Mouse (Mus musculus): ENCODE data around the gene Irf2. TPM values are rescaled to one million over a fixed set of nuclear protein-coding genes. Genes with fewer than 3 reads are reported as not detected.
A peak's percentile ranks its signal among the peaks of the same experiment; 100 is the strongest.

Gene Irf2
- total RNA-seq, 2 experiments from 2014 or later, result 56.2 to 62.9 TPM

- DNase-seq (ENCODE audit: low spot score in 2 of 2), result no peak
Measured at GRCm38 (mm10) chr8:46840791-46841190, 101.3 kb downstream of the Irf2 start.

DNA sequence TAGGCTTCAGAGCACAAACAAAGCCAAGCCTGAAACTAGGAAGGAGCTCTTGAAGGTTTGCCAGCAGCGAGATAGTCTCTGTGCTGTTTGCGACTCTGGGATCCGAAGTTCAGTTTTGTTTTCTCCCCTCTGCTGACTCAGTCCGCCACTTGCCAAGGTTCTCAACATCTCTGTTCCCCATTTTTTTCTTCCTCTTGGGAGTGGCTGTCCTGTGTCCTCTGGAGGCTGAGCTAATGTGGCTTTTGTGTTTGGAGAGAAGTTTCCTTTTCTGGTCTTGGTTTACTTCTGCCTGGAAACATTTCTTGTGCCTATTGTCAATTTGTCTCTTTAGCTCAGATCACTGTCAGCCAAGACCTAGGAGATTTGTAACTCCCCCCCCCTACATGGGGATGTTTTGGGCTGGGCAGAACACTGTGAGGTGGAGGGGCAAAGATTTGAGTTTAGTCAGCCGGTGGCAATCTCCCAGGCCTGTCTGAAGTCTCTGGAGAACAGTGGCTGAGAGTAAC lies 103.2 kb downstream of the Irf2 start:
- DNase-seq (ENCODE audit: low spot score in 2 of 2), result no peak

DNA sequence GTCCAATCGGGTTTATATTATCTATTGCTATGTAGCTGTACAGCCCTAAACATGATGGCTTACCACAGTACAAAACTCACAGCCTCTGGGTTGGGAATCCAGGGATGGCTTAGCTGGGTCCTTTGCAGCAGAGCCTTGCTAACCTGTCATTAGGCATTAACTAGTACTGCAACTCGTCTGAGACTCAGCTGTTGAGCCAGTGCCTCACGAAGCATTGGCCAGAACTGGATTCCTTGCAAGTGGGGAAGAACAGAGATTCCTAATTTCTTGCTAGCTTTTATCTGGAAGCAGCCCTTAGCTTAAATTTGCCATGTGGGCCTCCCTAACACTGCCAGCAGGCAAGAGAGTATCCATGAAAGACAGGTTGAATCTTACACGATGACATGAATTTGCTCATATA lies 104.3 kb downstream of the Irf2 start:
- no peak for DNase-seq (ENCODE audit: low spot score in 2 of 2)

DNA sequence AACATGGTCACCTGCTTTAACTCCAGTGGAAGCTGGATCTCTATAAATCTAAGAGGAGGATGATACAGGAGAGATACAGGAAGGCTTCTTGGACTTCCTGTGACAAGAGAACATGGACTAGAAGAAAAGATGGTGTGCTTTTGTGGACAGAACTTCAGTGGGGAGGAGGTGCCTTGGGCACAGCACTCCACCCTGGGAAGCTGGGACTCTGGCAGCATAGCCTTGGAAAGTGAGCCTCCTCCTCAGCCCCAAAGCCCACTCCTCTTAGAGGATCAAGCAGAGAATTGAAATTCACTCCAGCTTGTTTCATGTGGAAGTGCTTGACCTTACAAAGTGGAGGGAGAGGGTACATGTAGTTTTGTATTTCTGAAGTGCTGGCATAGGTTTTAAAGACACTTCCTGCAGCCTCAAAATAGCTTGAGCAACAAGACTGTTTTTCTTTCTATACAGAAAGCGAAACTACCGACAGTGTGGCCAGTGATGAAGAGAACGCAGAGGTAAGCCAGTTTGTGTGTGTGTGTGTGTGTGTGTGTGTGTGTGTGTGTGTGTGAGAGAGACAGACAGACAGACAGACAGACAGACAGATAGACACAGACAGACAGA lies 104.9 kb downstream of the Irf2 start:
- no peak for DNase-seq (ENCODE audit: low spot score in 2 of 2)

DNA sequence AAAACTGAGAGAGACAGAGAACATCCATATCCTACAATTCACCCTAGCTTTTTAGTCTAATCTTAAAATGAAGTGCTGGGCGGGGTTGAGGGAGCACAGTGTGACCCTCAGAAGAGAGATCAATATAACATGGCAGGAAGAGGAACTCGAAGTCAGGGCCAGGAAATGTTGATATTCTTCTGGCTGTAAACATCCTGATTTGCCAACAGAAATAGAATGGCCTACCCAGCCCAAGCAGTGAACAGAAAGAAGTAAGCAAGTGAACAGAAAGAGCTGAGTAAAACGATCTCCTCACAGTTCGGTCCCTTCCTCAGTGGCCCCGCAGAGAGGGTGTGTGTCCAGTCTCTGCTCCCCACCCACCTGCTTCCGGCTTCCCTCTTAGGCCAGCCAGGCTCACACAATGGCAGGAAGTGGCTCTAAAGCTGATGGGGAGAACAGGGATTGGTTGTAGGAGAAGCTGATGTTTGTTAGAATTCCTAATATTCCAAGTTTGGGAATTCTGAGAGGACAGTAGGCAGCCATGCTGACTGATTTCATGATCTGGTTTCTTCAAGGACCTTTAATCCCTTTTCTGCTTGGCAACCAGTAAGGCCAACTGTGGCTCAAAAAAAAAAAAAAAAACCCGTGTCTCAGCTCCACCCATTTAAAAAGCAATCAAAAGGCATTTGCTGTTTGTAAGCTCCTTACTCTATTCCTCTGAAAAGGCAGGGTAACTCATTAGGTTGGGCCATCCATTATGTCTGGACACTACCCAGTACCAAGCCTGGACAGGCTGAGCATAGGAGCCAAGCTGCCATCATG lies 105.6 kb downstream of the Irf2 start:
- DNase-seq (ENCODE audit: low spot score in 2 of 2), result no peak

GRCm38 (mm10) chr8:46845891-46846290 lies 106.4 kb downstream of the Irf2 start:
- DNase-seq (ENCODE audit: low spot score in 2 of 2), result no peak

DNA sequence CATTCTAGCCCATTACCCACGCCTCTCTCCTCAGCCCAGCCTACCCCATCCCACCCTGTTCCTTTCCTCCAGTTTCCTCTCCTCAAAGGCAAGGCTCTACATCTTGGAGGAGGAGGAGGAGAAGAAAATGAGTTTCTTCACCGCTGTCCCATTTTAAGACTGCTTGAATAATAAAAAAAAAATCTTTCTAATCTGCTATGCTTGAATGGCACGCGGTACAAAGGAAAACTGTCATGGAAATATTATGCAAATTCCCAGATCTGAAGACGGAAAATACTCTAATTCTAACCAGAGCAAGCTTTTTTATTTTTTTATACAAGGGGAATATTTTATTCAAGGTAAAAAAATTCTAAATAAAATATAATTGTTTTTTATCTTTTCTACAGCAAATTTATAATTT lies 107.4 kb downstream of the Irf2 start:
- DNase-seq (ENCODE audit: low spot score in 2 of 2), result no peak

DNA sequence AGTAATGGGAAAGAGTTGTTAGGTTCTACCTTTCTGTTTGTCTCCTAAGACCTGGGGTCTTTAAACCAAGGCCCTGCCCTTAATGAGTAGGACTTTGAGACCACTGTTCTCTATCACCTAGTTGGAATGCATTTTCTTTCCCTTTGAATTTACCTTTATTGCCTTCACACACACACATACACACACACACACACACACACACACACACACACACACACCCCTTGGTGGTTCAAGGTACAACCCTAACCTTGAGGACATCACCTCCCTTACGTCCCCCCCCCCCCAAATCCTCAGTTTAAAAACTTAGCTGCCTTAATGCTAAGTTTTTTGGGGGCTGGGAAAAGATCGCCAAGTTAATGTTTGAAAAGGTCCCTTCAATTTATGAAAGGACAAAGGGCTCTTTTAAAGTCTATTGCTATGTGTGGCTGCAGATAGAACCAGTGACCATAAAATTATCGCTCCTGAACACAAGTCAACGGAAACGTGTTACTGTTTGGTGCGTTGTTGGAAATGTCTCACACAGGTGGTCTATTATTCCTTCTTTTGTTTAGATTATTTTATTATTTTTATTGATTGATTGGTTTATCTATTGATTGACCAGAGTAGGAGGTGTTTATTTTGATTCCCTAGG lies 108.6 kb downstream of the Irf2 start:
- no peak for DNase-seq (ENCODE audit: low spot score in 2 of 2)

DNA sequence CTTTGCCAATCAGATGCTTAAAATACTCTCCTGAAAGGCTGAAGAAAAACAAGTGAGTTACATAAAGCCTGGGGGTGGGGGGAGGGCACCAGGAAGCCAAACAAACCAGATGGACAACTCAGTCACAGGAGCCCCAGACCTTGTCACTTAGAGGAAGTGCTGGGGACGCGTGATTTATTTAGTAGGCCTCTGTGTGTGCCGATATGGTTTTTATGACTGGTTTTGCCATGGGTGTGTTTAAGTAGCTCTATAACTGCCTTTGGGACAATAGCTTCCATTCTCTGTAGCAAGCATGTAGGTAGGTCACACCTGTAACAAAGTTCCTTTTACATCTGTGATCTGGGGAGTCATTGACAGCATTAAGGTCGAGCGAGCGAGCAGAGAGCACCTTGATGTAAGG lies 109.4 kb downstream of the Irf2 start:
- DNase-seq (ENCODE audit: low spot score in 2 of 2), result no peak

DNA sequence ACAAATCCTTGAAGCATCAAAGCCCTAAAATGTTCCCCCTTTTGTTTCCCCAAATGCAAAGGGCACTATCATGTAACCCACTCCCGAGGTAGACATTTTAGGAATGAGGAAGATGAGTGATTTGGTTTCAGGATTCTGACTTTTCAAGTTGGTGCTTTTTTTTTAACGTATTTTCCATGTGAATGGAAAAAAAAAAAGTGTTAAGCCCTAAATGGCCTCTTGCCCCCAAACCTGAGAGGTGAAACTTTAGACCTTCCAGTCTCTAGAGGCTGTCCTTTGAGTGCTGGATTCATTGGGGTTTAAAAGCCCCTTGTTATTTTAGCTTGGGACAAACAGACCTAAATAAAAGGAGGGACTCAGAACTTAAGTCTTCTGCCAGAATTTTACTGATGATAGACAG lies 109.9 kb downstream of the Irf2 start:
- DNase-seq (ENCODE audit: low spot score in 2 of 2), result no peak

- DNase-seq (ENCODE audit: low spot score in 2 of 2), result no peak
Measured at GRCm38 (mm10) chr8:46850258-46850897, 110.8 kb downstream of the Irf2 start.

- no peak for DNase-seq (ENCODE audit: low spot score in 2 of 2)
Measured at GRCm38 (mm10) chr8:46851560-46851959, 112.0 kb downstream of the Irf2 start.

DNA sequence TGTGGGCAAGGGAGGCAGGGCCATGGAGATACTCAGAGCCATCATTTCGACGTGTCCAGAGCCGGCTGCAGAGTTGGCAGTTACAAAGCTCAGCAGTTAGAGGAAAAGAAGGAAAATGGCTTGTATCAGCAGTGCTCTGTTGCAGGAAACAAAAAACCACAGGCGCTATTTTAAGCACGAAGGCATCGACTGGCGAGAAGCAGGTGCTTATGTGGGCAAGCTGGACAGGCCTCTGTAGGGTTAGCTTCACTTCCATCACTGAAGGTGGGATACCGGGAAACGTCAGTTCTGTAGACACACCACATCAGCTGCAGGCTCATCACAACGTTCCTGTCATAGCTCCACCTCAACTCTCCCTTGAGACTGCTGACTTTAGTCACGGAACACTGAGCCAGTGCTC lies 112.8 kb downstream of the Irf2 start:
- no peak for DNase-seq (ENCODE audit: low spot score in 2 of 2)

DNA sequence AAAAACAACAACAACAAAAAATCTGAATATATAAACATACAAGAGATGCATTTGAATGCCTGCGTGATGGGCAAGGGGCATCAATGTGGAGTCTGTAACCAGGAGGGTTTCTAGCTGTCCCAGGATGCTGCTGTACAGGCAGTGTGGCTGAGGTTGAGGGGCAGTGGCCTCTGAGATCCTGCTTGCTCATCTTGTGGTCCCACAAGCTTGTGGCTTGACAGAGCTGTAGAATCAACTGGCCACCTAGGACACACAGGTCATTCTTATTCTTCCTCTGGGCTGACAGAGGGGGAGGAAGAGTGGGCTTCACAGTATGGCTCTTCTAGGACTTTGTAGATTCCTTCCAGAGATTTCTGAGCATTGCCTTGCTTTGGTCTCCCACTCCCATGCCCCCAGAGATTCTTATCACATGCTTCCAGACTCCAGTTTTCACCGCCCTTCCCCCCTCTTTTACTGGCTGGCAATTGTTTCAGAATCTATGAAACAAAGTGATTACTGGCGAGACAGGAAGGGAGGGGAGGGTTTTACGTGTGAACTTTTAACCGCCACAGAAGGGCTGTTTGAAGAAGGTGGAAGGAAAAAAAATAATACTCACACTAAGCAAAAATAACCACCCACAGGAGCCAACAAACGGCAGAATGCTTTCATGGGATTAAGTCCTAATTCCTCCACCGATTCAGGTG lies 119.8 kb downstream of the Irf2 start:
- DNase-seq (ENCODE audit: low spot score in 2 of 2), result no peak

DNA sequence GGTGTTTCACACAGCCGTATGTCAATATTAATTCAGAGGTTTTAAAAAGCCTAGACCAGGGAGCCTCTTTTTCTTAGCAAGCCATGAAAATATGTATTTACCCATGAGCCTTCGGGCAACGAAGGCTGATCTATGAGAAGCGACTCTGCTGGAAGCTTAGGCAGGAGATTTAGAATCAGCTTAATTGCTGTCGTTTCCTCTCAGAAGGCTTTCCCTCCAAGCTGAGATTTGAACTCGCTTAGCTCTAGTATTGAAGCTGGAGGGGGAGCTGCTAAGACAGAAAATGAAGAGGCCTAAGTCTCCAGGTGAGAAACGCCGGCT lies 120.3 kb downstream of the Irf2 start:
- DNase-seq (ENCODE audit: low spot score in 2 of 2), result no peak

- no peak for DNase-seq (ENCODE audit: low spot score in 2 of 2)
Measured at GRCm38 (mm10) chr8:46862508-46862907, 123.0 kb downstream of the Irf2 start.

DNA sequence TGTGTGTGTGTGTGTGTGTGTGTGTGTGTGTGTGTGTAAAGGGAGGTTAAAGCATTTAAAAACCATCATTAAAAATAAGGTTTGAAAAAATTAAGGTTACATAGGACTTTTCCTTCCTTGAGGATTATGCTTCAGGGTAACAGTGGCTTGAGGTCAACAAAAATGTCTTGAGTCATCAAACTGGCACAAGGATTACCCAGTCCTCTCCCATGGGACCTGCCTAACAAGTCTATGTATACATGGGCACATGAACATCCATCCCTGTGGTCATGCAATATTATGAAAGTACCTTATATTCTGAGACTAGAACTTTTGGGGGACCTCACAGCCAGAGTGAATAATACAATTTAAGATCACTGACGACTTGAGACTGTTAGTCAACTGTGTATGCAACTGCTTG lies 125.9 kb downstream of the Irf2 start:
- no peak for DNase-seq (ENCODE audit: low spot score in 2 of 2)

- no peak for DNase-seq (ENCODE audit: low spot score in 2 of 2)
Measured at GRCm38 (mm10) chr8:46867440-46867839, 127.9 kb downstream of the Irf2 start.

- DNase-seq (ENCODE audit: low spot score in 2 of 2), result peak; percentile 17 to 28
Measured at GRCm38 (mm10) chr8:46868346-46869065, 129.0 kb downstream of the Irf2 start.

- DNase-seq (ENCODE audit: low spot score in 2 of 2), result no peak
Measured at GRCm38 (mm10) chr8:46869521-46869925, 130.0 kb downstream of the Irf2 start.

DNA sequence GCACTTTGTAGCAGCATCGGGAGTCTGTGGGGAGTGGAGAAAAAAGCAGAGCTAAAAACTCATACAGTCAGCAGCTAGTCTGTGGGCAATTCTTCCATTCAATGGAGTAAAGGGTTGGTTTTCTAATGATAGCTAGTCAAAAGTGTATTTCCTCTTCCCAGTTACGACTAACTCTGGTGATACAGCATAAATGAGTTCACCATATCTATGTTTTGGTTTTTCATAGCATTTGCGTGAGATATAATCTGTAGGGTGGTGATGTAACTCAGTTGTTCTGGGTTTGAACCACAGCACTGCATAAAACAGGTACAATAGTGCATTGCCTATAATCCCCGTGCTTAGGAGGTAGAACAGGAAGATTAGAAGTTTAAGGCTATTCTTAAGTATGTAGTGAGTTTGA lies 131.6 kb downstream of the Irf2 start:
- DNase-seq (ENCODE audit: low spot score in 2 of 2), result no peak
